Mouse (Mus musculus): ENCODE measurements around the gene Arl15.

GRCm38 (mm10) chr13:113750766-113751165 lies 43.5 kb upstream of the Arl15 start:
- no peak for TF ChIP-seq POLR2A (IDR thresholded peaks at IDR 0.05; ENCODE audit: borderline replicate concordance, extremely low read depth, insufficient read depth, insufficient read length, poor library complexity, severe bottlenecking)
- no peak for TF ChIP-seq CTCF (IDR thresholded peaks at IDR 0.05; ENCODE audit: borderline replicate concordance, extremely low read depth, insufficient read depth, insufficient read length)

Data from brain, embryonic 14.5 days (tissue).